Comparison of ENCODE assay signal across 11 mouse cellular contexts in the genomic region with DNA sequence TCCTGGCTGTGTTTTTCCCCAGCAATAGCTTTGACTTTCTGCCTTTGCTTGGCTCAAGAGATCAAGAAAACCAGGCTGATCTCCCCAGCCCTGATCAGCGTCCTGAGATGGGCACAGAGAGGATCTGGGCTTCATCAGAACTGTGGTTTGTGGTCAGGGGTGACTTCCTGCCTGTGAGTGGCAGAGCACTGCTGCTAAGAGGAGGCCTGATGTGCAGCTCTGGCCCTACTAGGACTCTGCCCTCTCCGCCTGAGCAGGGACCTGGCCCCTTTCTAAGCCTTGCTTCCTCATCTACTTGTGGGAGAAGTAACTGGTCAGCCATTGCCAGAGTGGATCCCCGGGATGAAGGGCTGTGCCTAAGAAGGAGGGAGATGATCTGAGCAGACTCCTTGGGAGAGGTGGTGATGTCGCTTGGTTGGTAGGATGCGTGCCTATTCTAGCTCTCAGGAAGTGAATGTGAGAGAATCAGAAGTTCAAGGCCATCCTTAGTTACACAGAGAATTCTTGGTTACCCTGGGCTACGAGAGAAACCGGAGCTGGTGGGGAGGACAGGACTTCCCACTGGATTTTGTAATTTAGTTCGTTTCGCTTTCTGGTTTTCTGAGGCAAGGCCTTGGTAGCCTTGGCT. TPM values are rescaled to one million over a fixed set of nuclear protein-coding genes. Genes with fewer than 3 reads are reported as not detected.
DNase-seq lines count a peak whose midpoint lies in the region; ATAC-seq and TF ChIP-seq lines count a peak whose summit lies in the region.
"Had no signal": no experiment of that assay in that cellular context is flagged by ENCODE, and none has a peak within 500 bp of the region (broad histone marks: within the 10 kb centered on the region; RNA-seq: fewer than 3 reads in every experiment).

No protein-coding gene starts in this region.

- H3K4me2 ChIP-seq in liver, embryonic 11.5 days: no peak overlapping the region
- H3K4me2 ChIP-seq in midbrain, embryonic 13.5 days (replicated peaks): no peak overlapping the region
- H3K4me2 ChIP-seq: stomach, embryonic 15.5 days had no signal

- H3K9me3 ChIP-seq in G1E (replicated peaks): no peaks in the 10 kb centered on the region
- H3K9me3 ChIP-seq in liver, embryonic 11.5 days (ENCODE audit: control insufficient read depth, low read length): no peaks in the 10 kb centered on the region
- no peaks in the 10 kb centered on the region for H3K9me3 ChIP-seq in midbrain, embryonic 13.5 days
- H3K9me3 ChIP-seq: stomach, embryonic 15.5 days had no signal

- 51% methylated on average over 9 of the region's 9 CpGs for WGBS in liver, embryonic 11.5 days
- 83% methylated on average over 9 of the region's 9 CpGs for WGBS in midbrain, embryonic 13.5 days

- ATAC-seq in G1E (ENCODE audit: extremely low read depth, insufficient number of reproducible peaks, low FRiP score, poor library complexity, severe bottlenecking): peak; percentile 80
- ATAC-seq in liver, embryonic 11.5 days (replicated peaks; ENCODE audit: low FRiP score): no peak
- no peak for ATAC-seq in erythroid progenitor cell, adult 5-6 weeks (replicated peaks; ENCODE audit: low FRiP score, poor library complexity, severe bottlenecking)
- ATAC-seq in midbrain, embryonic 13.5 days: no peak

- H3K4me1 ChIP-seq in G1E (ENCODE audit: insufficient read depth, low read depth, low read length): peaks cover 9% of the 10 kb centered on the region
- H3K4me1 ChIP-seq in liver, embryonic 11.5 days (replicated peaks; ENCODE audit: control insufficient read depth, insufficient read depth, low read length): no peaks in the 10 kb centered on the region
- no peaks in the 10 kb centered on the region for H3K4me1 ChIP-seq in midbrain, embryonic 13.5 days (replicated peaks)
- H3K4me1 ChIP-seq: stomach, embryonic 15.5 days had no signal

- DNase-seq in B cell, adult 2 months: peak; percentile 78
- DNase-seq in G1E (ENCODE audit: low spot score): peak; percentile 17
- DNase-seq in liver, embryonic 11.5 days (ENCODE audit: low spot score): peak; percentile 44
- DNase-seq in splenic B cell, adult 2 months (ENCODE audit: low read depth, low spot score): peak; percentile 81
- no peak for DNase-seq in embryo, embryonic 10 days (ENCODE audit: low spot score)
- DNase-seq: cerebellum, adult 11-12 months; kidney, adult 9 months; left cerebral cortex, postnatal 4 days had no signal

- no peaks in the 10 kb centered on the region for H3K36me3 ChIP-seq in G1E (replicated peaks)
- H3K36me3 ChIP-seq in liver, embryonic 11.5 days (ENCODE audit: control insufficient read depth, insufficient read depth, low read length): no peaks in the 10 kb centered on the region
- H3K36me3 ChIP-seq in splenic B cell, adult 2 months (ENCODE audit: control insufficient read depth, insufficient read depth, low read length, poor library complexity, severe bottlenecking): no peaks in the 10 kb centered on the region
- no peaks in the 10 kb centered on the region for H3K36me3 ChIP-seq in midbrain, embryonic 13.5 days
- H3K36me3 ChIP-seq: stomach, embryonic 15.5 days had no signal

- H3K4me3 ChIP-seq in G1E (ENCODE audit: low read depth, low read length): no peak overlapping the region
- no peak overlapping the region for H3K4me3 ChIP-seq in liver, embryonic 11.5 days (ENCODE audit: low read depth, low read length)
- no peak overlapping the region for H3K4me3 ChIP-seq in midbrain, embryonic 13.5 days (replicated peaks)
- H3K4me3 ChIP-seq: stomach, embryonic 15.5 days had no signal

- no peak overlapping the region for H3K27ac ChIP-seq in liver, embryonic 11.5 days (ENCODE audit: low read depth, low read length)
- H3K27ac ChIP-seq in midbrain, embryonic 13.5 days: no peak overlapping the region
- H3K27ac ChIP-seq: stomach, embryonic 15.5 days had no signal

- H3K9ac ChIP-seq in liver, embryonic 11.5 days (ENCODE audit: low read depth, low read length): no peak overlapping the region
- H3K9ac ChIP-seq in midbrain, embryonic 13.5 days (replicated peaks): no peak overlapping the region
- H3K9ac ChIP-seq: stomach, embryonic 15.5 days had no signal

- peaks cover 31% of the 10 kb centered on the region for H3K27me3 ChIP-seq in G1E (ENCODE audit: insufficient read depth, low read length)
- no peaks in the 10 kb centered on the region for H3K27me3 ChIP-seq in liver, embryonic 11.5 days (replicated peaks; ENCODE audit: control insufficient read depth, insufficient read depth, low read length)
- H3K27me3 ChIP-seq in splenic B cell, adult 2 months (ENCODE audit: control insufficient read depth, insufficient read depth, low read length, poor library complexity, severe bottlenecking): no peaks in the 10 kb centered on the region
- no peaks in the 10 kb centered on the region for H3K27me3 ChIP-seq in midbrain, embryonic 13.5 days
- H3K27me3 ChIP-seq: stomach, embryonic 15.5 days had no signal

- no peak for TF ChIP-seq CTCF in G1E (IDR thresholded peaks at IDR 0.05; ENCODE audit: low read depth, low read length)

RNA-seq across cellular contexts. Expression of a gene that starts 17.7 kb away (rescaled TPM):
- total RNA-seq in G1E (2014; fragmentation: Nextera tagmentation) (17.7 and 19.9 TPM in 2 replicates), G1E (2017) (13.2 and 13.9 TPM in 2 replicates)
- polyA plus RNA-seq in G1E (2012): 6.1 and 6.7 TPM in 2 replicates
- polyA plus RNA-seq in liver, embryonic 11.5 days (2014; fragmentation: Nextera tagmentation; extraction: Ambion mirVana): 10.5 and 11.9 TPM in 2 replicates
- 1.7 and 2.9 TPM in 2 replicates for total RNA-seq in erythroid progenitor cell, adult 5-6 weeks (2015; ENCODE audit: low replicate concordance)
- total RNA-seq in erythroid progenitor cell, adult 5-6 weeks (2017; ENCODE audit: low replicate concordance): 1.4 and 10.8 TPM in 2 replicates
- 39.5 and 40.7 TPM in 2 replicates for polyA plus RNA-seq in midbrain, embryonic 13.5 days (2015; fragmentation: Nextera tagmentation; extraction: Ambion mirVana)

RNA-seq across cellular contexts. Expression of a gene that starts 19.3 kb away (rescaled TPM):
- total RNA-seq in G1E (2014; fragmentation: Nextera tagmentation) (not detected in 2 replicates), G1E (2017) (0.55 and 0.70 TPM in 2 replicates)
- not detected in 2 replicates for polyA plus RNA-seq in G1E (2012)
- polyA plus RNA-seq in liver, embryonic 11.5 days (2014; fragmentation: Nextera tagmentation; extraction: Ambion mirVana): 16.4 and 17.3 TPM in 2 replicates
- total RNA-seq in erythroid progenitor cell, adult 5-6 weeks (2015; ENCODE audit: low replicate concordance): 1.3 and 2.5 TPM in 2 replicates
- total RNA-seq in erythroid progenitor cell, adult 5-6 weeks (2017; ENCODE audit: low replicate concordance): not detected in 2 replicates
- polyA plus RNA-seq in midbrain, embryonic 13.5 days (2015; fragmentation: Nextera tagmentation; extraction: Ambion mirVana): 0.87 and 1.1 TPM in 2 replicates

RNA-seq across cellular contexts. Expression of a gene that starts 43.9 kb away (rescaled TPM):
- 100 and 126 TPM in 2 replicates for total RNA-seq in G1E (2014; fragmentation: Nextera tagmentation)
- total RNA-seq in G1E (2017): 161 and 187 TPM in 2 replicates
- 66.7 and 77.7 TPM in 2 replicates for polyA plus RNA-seq in G1E (2012)
- 99.3 and 101 TPM in 2 replicates for polyA plus RNA-seq in liver, embryonic 11.5 days (2014; fragmentation: Nextera tagmentation; extraction: Ambion mirVana)
- 92.6 and 104 TPM in 2 replicates for total RNA-seq in erythroid progenitor cell, adult 5-6 weeks (2015; ENCODE audit: low replicate concordance)
- 188 and 198 TPM in 2 replicates for total RNA-seq in erythroid progenitor cell, adult 5-6 weeks (2017; ENCODE audit: low replicate concordance)
- 254 and 270 TPM in 2 replicates for polyA plus RNA-seq in midbrain, embryonic 13.5 days (2015; fragmentation: Nextera tagmentation; extraction: Ambion mirVana)
